Mouse (Mus musculus): Measurements from ENCODE around the gene F11. TPM values are rescaled to one million over a fixed set of nuclear protein-coding genes. Genes with fewer than 3 reads are reported as not detected.

F11 gene
- total and polyA plus RNA-seq, 3 experiments = not detected

DNA sequence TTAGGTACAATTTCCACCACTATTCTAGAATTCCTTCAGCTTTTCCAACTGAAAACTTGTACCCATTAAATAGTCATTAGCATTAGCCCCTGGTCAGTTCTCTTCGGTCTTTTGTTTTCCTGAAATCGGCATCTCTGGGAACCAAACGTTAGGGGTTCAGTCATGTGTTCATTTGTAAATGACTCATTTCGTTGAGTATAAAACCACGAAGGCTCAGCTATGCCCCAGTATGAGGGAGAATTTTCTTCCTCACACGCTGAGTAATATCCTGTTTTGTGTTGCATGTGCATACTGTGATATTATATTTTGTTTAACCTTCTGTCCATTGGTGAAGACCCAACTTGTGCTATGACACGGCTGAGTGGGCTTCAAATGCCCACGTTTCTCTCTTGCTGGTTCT is 3.4 kb downstream of the F11 start:
- H3K79me2 ChIP-seq (ENCODE audit: control insufficient read depth, insufficient read depth, low read length, poor library complexity) = no peaks in the 10 kb centered on the region
- no peaks in the 10 kb centered on the region for H3K4me1 ChIP-seq (ENCODE audit: control insufficient read depth in 1 of 2, insufficient read depth in 2 of 2, low read length in 2 of 2)
- no peaks in the 10 kb centered on the region for H3K9me3 ChIP-seq (replicated peaks; ENCODE audit: insufficient read depth, low read length)
- H3K27ac ChIP-seq (ENCODE audit: control insufficient read depth, low read depth, low read length) = no peak overlapping the region
- TF ChIP-seq USF2 (IDR thresholded peaks at IDR 0.05; ENCODE audit: borderline replicate concordance in 1 of 2, insufficient read depth in 1 of 2, low read depth in 1 of 2, low read length in 2 of 2) (no peak), JUND (IDR thresholded peaks at IDR 0.05; ENCODE audit: low read depth, low read length) (no peak), ZKSCAN1 (IDR thresholded peaks at IDR 0.05; ENCODE audit: low read depth, low read length) (no peak), MEF2A (IDR thresholded peaks at IDR 0.05; ENCODE audit: extremely low read depth, insufficient replicate concordance, low read depth, low read length, poor library complexity, severe bottlenecking) (no peak)
- DNase-seq (ENCODE audit: low read depth, low spot score) = no peak
- H3K36me3 ChIP-seq (ENCODE audit: control insufficient read depth in 1 of 2, insufficient read depth in 2 of 2, low read length in 2 of 2) = no peaks in the 10 kb centered on the region
- H3K4me3 ChIP-seq (ENCODE audit: control insufficient read depth in 1 of 2, insufficient read depth in 1 of 2, low read depth in 2 of 2, low read length in 2 of 2) = no peak overlapping the region
- H3K9ac ChIP-seq (ENCODE audit: control insufficient read depth, low read depth, low read length, poor library complexity, severe bottlenecking) = no peak overlapping the region
- no peaks in the 10 kb centered on the region for H3K27me3 ChIP-seq (ENCODE audit: control insufficient read depth in 1 of 2, insufficient read depth in 2 of 2, low read length in 2 of 2)

DNA sequence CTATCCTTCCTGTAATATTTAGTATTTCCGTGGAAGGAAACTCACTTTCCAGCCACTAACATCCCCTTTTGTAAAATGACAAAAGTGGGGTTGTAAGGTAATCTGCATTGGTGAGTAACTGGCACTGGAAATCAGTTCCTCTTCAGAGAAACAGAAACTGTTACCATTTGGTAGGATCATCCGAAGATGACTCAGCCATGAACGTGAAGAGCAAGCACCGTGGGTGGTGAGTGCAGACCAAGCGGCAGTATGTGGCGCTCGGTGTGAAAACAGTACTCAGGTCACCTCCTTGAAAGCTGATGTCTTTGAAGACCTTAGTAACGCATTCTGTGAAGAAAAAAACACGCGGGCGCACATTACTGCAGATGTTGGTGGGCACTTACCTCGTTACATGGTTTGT is 6.8 kb downstream of the F11 start:
- Histone ChIP-seq H3K9me3 (replicated peaks; ENCODE audit: insufficient read depth, low read length) (no peaks in the 10 kb centered on the region), H3K9ac (ENCODE audit: control insufficient read depth, low read depth, low read length, poor library complexity, severe bottlenecking) (no peak overlapping the region), H3K4me1 (ENCODE audit: control insufficient read depth in 1 of 2, insufficient read depth in 2 of 2, low read length in 2 of 2) (no peaks in the 10 kb centered on the region), H3K36me3 (ENCODE audit: control insufficient read depth in 1 of 2, insufficient read depth in 2 of 2, low read length in 2 of 2) (no peaks in the 10 kb centered on the region), H3K27ac (ENCODE audit: control insufficient read depth, low read depth, low read length) (no peak overlapping the region), H3K79me2 (ENCODE audit: control insufficient read depth, insufficient read depth, low read length, poor library complexity) (no peaks in the 10 kb centered on the region), H3K4me3 (ENCODE audit: control insufficient read depth in 1 of 2, insufficient read depth in 1 of 2, low read depth in 2 of 2, low read length in 2 of 2) (no peak overlapping the region), H3K27me3 (ENCODE audit: control insufficient read depth in 1 of 2, insufficient read depth in 2 of 2, low read length in 2 of 2) (no peaks in the 10 kb centered on the region)
- TF ChIP-seq E2F4 (IDR thresholded peaks at IDR 0.05; ENCODE audit: borderline replicate concordance, low read depth, low read length) = no peak
- TF ChIP-seq KAT2A (conservative IDR thresholded peaks at IDR 0.05; ENCODE audit: low read depth, low read length) = no peak
- TF ChIP-seq JUND (IDR thresholded peaks at IDR 0.05; ENCODE audit: low read depth, low read length) = no peak
- no peak for TF ChIP-seq TBP (IDR thresholded peaks at IDR 0.05; ENCODE audit: low read depth, low read length)
- TF ChIP-seq NELFE (IDR thresholded peaks at IDR 0.05; ENCODE audit: low read depth, low read length) = no peak
- TF ChIP-seq TCF12 (IDR thresholded peaks at IDR 0.05; ENCODE audit: low read depth, low read length) = no peak
- TF ChIP-seq MEF2A (IDR thresholded peaks at IDR 0.05; ENCODE audit: extremely low read depth, insufficient replicate concordance, low read depth, low read length, poor library complexity, severe bottlenecking) = no peak
- TF ChIP-seq MYB (IDR thresholded peaks at IDR 0.05; ENCODE audit: low read depth, low read length) = no peak
- TF ChIP-seq POLR2A (IDR thresholded peaks at IDR 0.05; ENCODE audit: control insufficient read depth in 1 of 2, insufficient read depth in 1 of 2, low read depth in 1 of 2, low read length in 2 of 2, poor library complexity in 1 of 2) = no peak
- TF ChIP-seq CHD1 (IDR thresholded peaks at IDR 0.05; ENCODE audit: low read depth, low read length) = no peak
- no peak for TF ChIP-seq SIN3A (IDR thresholded peaks at IDR 0.05; ENCODE audit: low read length)
- no peak for TF ChIP-seq ELF1 (IDR thresholded peaks at IDR 0.05; ENCODE audit: low read depth, low read length)
- no peak for TF ChIP-seq CTCF (IDR thresholded peaks at IDR 0.05 in 2 of 3, conservative IDR thresholded peaks at IDR 0.05 in 1 of 3; ENCODE audit: control insufficient read depth in 1 of 3, insufficient read depth in 1 of 3, low read depth in 2 of 3, low read length in 3 of 3, poor library complexity in 1 of 3, severe bottlenecking in 1 of 3)
- no peak for TF ChIP-seq BHLHE40 (IDR thresholded peaks at IDR 0.05; ENCODE audit: borderline replicate concordance, low read depth, low read length)
- no peak for TF ChIP-seq CHD2 (IDR thresholded peaks at IDR 0.05; ENCODE audit: low read length)
- TF ChIP-seq POLR2AphosphoS2 (IDR thresholded peaks at IDR 0.05; ENCODE audit: low read length) = no peak
- no peak for DNase-seq (ENCODE audit: low read depth, low spot score)
